Mouse (Mus musculus): ENCODE data around the gene Cd9.

Cd9 gene

GRCm38 (mm10) chr6:125471921-125472320 is 22.7 kb downstream of the Cd9 start:
- DNase-seq = no peak

- DNase-seq = no peak
These were observed 23.3 kb downstream of the Cd9 start for GRCm38 (mm10) chr6:125471326-125471725.

GRCm38 (mm10) chr6:125470616-125471015 is 24.0 kb downstream of the Cd9 start:
- DNase-seq = no peak

GRCm38 (mm10) chr6:125469222-125469621 is 25.4 kb downstream of the Cd9 start:
- DNase-seq = no peak

- no peak for DNase-seq
These were observed 26.2 kb downstream of the Cd9 start for GRCm38 (mm10) chr6:125468179-125468960.

- no peak for DNase-seq
These were observed 27.3 kb downstream of the Cd9 start for GRCm38 (mm10) chr6:125467301-125467715.

GRCm38 (mm10) chr6:125462312-125462711 is 32.3 kb downstream of the Cd9 start:
- DNase-seq = no peak

GRCm38 (mm10) chr6:125461788-125462187 is 32.8 kb downstream of the Cd9 start:
- no peak for DNase-seq

GRCm38 (mm10) chr6:125461325-125461724 is 33.3 kb downstream of the Cd9 start:
- no peak for DNase-seq

- no peak for DNase-seq
These were observed 34.0 kb downstream of the Cd9 start for GRCm38 (mm10) chr6:125460589-125460988.

- DNase-seq = no peak
These were observed 34.7 kb downstream of the Cd9 start for GRCm38 (mm10) chr6:125459903-125460302.

GRCm38 (mm10) chr6:125455806-125456520 is 38.6 kb downstream of the Cd9 start:
- DNase-seq = no peak

- DNase-seq = no peak
These were observed 39.9 kb downstream of the Cd9 start for GRCm38 (mm10) chr6:125454731-125455130.

GRCm38 (mm10) chr6:125454299-125454698 is 40.3 kb downstream of the Cd9 start:
- no peak for DNase-seq

- DNase-seq = no peak
These were observed 46.9 kb downstream of the Cd9 start for GRCm38 (mm10) chr6:125447660-125448059.

GRCm38 (mm10) chr6:125447205-125447604 is 47.4 kb downstream of the Cd9 start:
- DNase-seq = no peak

GRCm38 (mm10) chr6:125445381-125445780 is 49.2 kb downstream of the Cd9 start:
- DNase-seq = no peak

- no peak for DNase-seq
These were observed 52.0 kb downstream of the Cd9 start for GRCm38 (mm10) chr6:125442591-125442990.

- DNase-seq = no peak
These were observed 57.8 kb downstream of the Cd9 start for GRCm38 (mm10) chr6:125436753-125437152.

GRCm38 (mm10) chr6:125434735-125435518 is 59.7 kb downstream of the Cd9 start:
- DNase-seq = no peak

GRCm38 (mm10) chr6:125433704-125434447 is 60.7 kb downstream of the Cd9 start:
- DNase-seq = no peak

- DNase-seq = no peak
These were observed 61.3 kb downstream of the Cd9 start for GRCm38 (mm10) chr6:125433257-125433656.

GRCm38 (mm10) chr6:125432522-125432921 is 62.1 kb downstream of the Cd9 start:
- DNase-seq = no peak

All from thymus, postnatal 25 days (tissue).